Mouse (Mus musculus): ENCODE results near the gene Ylpm1.
A peak's percentile ranks its signal among the peaks of the same experiment; 100 is the strongest.

The Ylpm1 gene

GRCm38 (mm10) chr12:85007021-85007420 lies 10.9 kb downstream of the Ylpm1 start:
- DNase-seq (ENCODE audit: low spot score in 2 of 2), result no peak

GRCm38 (mm10) chr12:85009776-85010175 lies 13.7 kb downstream of the Ylpm1 start:
- DNase-seq (ENCODE audit: low spot score in 2 of 2), result no peak

DNA sequence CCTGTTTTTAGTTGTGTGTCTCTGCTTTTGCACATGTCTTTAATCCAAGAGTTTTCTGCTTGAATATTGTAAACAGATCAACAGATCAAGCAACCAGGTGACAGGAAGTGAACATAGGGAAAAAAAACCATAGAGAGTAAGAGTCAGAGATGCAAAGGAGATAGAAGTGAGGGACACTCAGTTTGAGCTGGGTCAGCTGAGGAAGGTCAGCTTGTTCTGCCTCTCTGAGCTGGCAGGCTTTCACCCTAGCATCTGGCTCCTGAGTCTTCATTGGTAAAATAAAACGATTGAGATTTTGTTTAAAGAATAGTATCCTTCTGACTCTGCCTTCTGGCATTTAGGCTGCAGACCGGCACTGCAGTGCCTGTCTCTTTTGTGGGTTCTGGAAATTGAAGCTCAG lies 14.4 kb downstream of the Ylpm1 start:
- no peak for DNase-seq (ENCODE audit: low spot score in 2 of 2)

DNA sequence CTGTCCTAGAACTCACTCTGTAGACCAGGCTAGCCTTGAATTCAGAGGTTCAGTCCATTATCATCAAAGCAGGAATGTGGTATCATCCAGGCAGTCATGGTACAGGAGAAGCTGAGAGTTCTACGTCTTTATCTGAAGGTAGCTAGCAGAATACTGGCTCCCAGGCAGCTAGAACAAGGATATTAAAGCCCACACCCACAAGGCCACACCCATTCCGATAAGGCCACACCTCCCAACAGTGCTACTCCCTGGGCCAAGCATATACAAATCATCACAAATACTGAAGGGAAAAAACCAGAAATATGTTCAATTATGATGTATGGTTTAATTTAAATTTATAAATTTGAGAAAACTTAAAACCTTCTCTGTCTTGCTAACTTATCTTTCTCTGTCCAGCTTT lies 16.1 kb downstream of the Ylpm1 start:
- DNase-seq (ENCODE audit: low spot score in 2 of 2), result no peak

DNA sequence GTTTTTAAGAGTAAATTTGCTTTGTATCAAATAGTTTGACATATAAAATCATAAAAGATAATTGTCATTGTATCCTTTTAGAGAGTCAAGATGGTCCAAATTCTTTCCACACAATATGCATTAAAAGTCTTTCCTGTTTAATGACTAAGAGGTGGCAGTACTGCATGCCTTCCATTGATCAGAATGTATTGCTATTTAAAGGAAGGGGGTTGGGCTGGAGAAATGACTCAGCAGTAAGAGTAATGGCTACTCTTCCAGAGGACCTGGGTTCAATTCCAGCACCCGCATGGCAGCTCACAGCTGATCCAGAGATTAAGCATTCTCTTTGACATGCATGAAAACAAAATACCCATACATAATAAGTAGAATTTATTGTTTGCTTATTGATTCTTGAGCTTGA lies 25.9 kb downstream of the Ylpm1 start:
- no peak for DNase-seq (ENCODE audit: low spot score in 2 of 2)

DNA sequence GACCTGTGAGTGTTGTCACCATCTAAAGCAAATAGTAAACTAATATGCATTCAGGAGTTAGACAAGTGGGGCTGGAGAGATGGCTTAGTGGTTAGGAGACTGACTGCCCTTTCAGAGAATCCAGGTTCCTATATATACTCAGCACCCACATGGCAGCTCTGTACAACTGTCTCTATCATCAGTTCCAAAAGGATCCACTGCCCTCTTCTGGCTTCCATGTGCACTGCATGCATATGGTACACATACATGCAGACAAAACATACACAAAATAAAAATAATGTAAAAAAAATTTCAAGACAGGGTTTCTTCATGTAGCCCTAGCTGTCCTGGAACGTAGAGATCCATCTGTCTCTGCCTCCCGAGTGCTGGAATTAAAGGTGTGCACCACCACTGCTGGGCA lies 36.6 kb downstream of the Ylpm1 start:
- DNase-seq (ENCODE audit: low spot score in 2 of 2), result peak in 1 of 2 experiments; percentile 48

DNA sequence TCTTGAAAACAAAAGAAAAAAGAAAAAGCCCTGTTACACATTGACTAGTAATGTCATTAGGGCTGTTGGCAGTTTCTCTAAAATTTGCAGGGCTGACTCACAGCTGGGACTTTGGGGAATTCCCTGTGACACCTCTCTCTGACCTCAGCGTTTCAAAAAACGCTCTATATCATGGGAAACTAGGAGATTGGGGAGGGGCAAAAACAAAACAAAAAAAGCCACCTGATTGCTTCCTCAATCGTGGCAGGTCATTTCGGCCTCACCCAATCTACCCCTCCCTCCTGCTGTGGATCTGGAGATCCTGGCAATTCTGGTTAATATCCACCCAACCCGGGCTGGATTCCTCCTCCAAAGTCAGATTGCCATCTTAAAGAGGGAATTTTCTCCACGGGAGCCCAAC lies 55.1 kb downstream of the Ylpm1 start:
- DNase-seq (ENCODE audit: low spot score in 2 of 2), result no peak

DNA sequence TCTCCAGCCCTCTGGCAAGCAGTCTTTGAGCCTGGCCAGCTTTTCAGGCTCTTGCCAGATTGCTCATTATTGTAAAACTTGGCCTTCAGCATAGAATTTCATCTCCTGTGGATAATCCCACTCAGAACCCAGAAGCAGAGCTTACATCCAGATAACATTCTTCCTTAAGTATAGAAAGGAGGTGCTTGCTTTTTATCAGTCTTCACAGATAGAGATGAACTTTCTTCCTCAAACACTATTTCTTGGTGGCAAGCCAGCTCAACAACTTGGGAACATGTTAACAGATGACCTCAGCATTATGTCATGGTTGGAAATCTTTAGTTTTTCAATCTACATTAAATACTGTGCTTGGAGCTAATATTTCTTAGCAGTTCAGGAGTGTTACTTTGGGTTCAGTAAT lies 74.9 kb downstream of the Ylpm1 start:
- no peak for DNase-seq (ENCODE audit: low spot score in 2 of 2)

DNA sequence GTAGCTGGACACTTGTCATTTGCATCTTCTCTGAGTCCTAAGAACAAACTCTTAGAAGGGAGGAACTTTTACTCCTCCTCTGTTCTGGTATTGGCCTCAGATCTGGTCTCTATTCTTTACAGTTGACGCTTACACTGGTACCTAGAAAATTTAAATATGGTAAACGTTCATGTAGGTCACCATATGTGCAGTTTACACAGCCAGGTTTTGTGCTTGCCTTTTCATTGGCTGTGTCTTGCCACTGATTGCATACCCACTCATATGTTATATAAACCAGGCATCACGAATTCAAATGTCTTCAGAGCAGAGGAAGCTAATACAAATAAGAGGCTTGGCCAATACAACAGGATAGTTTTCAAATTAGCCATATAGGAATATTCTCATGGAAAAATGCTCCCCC lies 81.0 kb downstream of the Ylpm1 start:
- DNase-seq (ENCODE audit: low spot score in 2 of 2), result no peak

- DNase-seq (ENCODE audit: low spot score in 2 of 2), result no peak
Measured at GRCm38 (mm10) chr12:85084257-85084656, 88.1 kb downstream of the Ylpm1 start.

GRCm38 (mm10) chr12:85084941-85085340 lies 88.8 kb downstream of the Ylpm1 start:
- DNase-seq (ENCODE audit: low spot score in 2 of 2), result no peak

DNA sequence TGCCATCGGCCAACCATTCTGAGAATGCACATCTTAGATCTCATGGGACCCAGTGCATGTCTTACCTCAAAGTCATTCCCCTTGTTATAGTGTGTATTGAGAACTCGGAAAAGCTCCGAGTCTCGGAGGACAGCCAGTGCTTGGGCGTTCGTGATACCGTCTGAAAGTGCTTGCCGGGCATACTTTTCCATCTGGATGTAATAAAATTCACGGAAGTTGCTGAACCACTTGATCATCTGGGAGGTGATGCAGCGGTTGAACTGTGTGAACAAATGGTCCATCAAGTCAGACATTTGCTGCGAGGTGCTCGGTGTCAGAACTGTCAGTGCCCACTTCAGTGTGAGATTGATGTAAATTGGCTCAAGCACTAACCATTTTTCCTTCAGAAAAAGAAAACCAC lies 91.7 kb downstream of the Ylpm1 start:
- no peak for DNase-seq (ENCODE audit: low spot score in 2 of 2)

DNA sequence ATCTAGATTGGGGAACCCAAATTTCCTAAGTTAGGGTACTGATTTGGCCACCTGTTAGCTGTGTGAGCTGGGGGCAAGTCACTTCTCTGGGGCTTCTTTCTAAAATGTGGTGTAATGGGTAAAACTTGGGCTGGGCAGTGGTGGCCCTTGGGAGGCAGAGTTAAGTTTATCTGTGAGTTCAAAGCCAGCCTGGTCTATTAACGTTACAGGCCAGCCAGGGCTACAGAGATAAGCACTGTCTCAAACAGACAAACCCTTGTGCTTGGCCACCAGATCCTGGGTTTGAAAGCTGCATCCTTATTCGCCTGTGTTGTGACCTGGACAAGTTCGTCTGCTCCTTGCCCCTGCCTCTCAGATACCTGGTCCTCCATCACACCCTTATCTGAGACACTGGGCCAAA lies 95.1 kb downstream of the Ylpm1 start:
- DNase-seq (ENCODE audit: low spot score in 2 of 2), result no peak

- DNase-seq (ENCODE audit: low spot score in 2 of 2), result peak; percentile 72 to 92
Measured at GRCm38 (mm10) chr12:85092214-85092613, 96.1 kb downstream of the Ylpm1 start.

GRCm38 (mm10) chr12:85094010-85094409 lies 97.9 kb downstream of the Ylpm1 start:
- no peak for DNase-seq (ENCODE audit: low spot score in 2 of 2)

DNA sequence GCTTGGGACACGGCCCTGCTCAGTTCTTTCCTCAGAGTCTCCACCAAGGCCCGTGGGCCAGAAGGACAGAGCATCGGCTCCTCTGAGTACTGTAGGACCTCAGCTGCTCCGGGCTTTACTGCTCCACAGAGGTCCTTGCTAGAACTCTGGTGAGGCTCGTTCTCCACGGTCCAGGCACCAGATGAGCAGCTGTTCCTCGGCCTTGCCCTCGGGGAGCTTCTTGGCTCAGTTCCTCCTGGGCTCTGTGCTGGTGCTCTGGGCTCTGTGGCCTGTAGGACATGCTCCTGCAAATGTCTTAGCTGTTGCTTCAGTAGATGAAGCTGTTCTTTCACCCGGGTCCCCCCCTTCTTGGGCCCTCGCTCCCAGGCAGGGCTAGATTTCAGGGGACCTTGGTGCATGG lies 98.6 kb downstream of the Ylpm1 start:
- no peak for DNase-seq (ENCODE audit: low spot score in 2 of 2)

- no peak for DNase-seq (ENCODE audit: low spot score in 2 of 2)
Measured at GRCm38 (mm10) chr12:85095146-85095545, 99.0 kb downstream of the Ylpm1 start.

GRCm38 (mm10) chr12:85095859-85096258 lies 99.7 kb downstream of the Ylpm1 start:
- no peak for DNase-seq (ENCODE audit: low spot score in 2 of 2)

- no peak for DNase-seq (ENCODE audit: low spot score in 2 of 2)
Measured at GRCm38 (mm10) chr12:85101001-85101400, 104.9 kb downstream of the Ylpm1 start.

DNA sequence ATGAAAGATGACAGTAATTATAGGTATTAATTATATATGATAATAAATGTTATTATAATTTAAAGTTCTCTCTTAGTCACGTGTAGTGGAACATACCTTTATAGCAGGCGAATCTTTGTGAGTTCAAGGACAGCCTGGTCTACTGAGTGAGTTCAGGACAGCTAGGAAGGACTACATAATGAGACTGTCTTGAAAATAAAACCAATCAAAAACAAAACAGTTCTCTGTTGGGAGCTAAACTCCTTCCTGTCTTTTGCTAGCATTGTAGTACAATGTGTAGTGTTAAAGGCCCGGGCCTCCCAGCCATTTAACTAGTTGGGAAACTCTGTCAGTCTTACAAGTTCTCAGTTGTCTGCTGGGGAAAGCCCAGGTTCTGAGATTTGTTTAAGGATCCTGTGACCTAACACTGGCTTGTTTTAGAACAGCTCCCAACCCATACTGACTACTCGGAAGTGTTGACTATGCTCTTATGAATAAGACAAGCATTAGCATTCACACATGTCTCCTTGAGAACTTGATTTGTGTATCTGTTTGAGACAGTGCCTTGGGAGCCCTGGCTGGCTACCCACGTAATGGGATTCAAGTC lies 105.5 kb downstream of the Ylpm1 start:
- DNase-seq (ENCODE audit: low spot score in 2 of 2), result no peak

DNA sequence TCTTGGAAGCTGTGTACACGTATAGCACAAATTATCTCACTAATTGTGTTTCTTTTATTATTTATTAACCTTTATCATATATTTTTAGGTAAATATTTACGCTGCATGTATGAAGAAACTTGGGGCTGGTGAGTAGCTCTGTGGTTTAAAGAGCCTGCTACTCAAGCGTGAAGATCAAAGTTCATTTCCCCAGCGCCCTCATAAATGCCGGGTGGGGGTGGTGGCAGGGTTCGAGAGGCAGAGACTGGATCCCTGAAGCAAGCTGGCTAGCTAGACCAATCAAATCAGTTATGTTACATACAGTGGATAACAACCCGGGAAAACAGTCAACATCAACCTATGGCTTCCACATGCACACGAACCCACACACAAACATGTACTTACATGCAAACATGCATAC lies 107.0 kb downstream of the Ylpm1 start:
- DNase-seq (ENCODE audit: low spot score in 2 of 2), result no peak

- DNase-seq (ENCODE audit: low spot score in 2 of 2), result no peak
Measured at GRCm38 (mm10) chr12:85104789-85105188, 108.7 kb downstream of the Ylpm1 start.

- DNase-seq (ENCODE audit: low spot score in 2 of 2), result no peak
Measured at GRCm38 (mm10) chr12:85106292-85106691, 110.2 kb downstream of the Ylpm1 start.

GRCm38 (mm10) chr12:85108643-85109042 lies 112.5 kb downstream of the Ylpm1 start:
- DNase-seq (ENCODE audit: low spot score in 2 of 2), result no peak
